Mouse (Mus musculus): ENCODE measurements around the gene Mrpl9.

Gene Mrpl9

DNA sequence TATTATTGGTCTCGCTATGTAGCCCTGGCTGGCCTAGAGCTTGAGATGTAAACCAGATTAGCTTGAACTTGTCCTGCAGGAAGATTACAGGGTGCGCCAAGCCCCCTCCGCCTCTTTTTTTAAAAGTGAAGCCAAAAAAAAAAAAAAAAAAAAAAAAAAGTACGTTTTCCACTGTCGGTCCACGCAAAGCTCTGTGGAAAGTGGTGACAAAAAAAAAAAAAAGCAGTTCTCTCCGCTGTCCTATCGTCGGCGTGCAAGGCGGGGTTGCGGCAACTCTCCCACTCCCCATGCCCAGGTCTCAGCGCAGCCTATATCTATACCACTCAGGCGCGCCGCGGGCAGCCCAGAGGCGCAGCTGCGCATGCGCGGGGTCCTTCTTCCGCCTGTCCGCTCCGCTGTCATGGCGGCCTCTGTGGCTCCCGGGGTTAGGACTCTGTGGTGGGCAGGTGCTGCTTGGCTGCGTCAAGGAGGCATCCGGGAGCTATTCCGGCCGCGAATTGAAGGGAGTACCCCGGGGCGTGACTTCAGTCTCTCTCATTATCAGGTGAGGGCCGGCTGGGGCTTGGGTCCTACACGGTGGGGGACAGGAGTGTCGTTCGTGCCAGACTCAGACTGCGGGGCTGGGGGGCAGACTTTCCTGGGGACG is at the start of gene Mrpl9:
TSS of gene Mrpl9 (plus strand) at position 368 of the 646 bp plus-strand sequence.
- peak; percentile 95 for DNase-seq (ENCODE audit: low read depth, low spot score)

DNA sequence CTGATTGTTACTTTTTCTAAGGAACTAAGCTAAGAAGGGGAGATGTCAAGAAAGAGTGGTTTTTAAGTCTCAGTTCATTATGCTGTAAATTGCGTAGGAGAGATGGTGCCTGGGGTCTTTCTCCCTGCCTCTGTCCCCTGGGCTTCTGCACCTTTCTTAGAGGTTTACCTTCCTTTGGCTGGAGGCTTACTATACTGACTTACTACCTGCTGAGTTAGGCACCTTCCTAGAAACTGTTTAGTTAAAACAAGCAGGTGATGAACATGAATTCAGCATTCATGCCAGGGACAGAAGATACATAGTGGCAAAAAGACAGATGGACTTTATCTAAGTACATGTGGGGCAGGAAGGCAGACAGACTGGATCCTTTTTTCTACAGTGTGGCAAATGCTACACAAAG is 46.8 kb upstream of the Mrpl9 start:
- DNase-seq (ENCODE audit: low read depth, low spot score): no peak

DNA sequence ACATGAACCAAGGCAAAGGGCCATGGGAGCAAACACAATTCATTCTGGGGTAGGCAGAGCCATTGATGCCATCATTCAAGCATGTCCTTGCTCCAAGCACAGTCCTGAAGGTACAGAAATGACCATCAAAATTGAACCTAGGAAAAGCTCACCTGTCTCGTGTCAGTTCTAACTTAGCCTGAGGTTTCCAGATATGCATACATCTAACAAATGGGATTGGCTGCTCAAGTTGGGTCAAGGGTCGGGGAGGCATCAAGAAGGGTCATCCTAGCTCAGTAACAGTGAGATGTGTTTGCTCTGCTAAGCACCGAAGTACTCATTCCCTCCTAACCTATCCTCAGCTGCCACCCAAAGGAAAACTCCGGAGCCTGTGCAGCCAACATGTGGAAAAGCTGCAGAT is 46.3 kb upstream of the Mrpl9 start:
- no peak for DNase-seq (ENCODE audit: low read depth, low spot score)

DNA sequence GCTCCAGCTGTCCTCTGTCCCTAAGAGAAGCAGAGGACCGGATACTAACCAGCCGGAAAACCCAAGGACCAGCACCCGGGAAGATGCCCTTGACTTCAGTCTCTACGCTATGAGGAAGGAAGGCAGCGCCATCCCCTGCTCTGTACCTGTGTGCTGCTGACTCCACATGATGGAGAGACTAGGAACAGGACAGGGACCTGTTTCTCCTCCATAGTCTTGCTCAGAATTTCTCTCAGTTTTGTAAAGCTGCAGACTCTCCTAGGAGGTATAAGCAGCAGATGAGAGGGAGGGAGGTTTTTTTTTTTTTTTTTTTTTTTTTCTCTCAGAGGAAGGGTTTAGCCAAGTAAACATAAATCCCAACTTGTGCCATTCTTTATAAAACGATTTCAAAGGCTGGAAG is 44.9 kb upstream of the Mrpl9 start, which contains the start of gene Lingo4:
TSS of gene Lingo4 (plus strand) at position 301 of the 400 bp plus-strand sequence.
- DNase-seq (ENCODE audit: low read depth, low spot score): no peak

DNA sequence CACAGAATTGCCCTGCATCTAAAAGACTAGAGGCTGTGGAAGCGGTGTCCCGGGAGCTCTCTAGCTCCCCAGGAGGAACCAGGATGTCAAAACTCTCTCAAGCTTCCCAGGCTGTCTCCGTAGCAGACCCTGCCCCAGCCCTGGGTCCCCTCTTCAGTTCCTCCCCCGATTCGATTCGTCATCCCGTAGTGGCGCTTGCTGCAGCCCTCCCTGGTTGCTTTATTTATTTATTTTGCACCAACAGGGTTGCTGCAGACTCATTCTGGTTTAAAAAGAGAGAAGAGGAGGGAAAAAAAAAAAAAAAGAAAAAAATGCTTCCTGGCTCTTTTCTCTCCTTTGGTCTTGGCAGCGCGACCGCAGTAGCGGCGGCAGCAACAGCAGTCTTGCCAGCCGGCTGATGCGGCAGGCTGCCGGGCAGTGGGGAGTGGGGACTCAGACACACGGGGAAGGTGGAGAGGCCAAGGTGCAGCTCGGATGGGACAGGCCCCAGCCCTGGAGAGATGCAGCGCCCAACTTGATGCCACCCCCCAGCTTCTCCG is 44.1 kb upstream of the Mrpl9 start:
- no peak for DNase-seq (ENCODE audit: low read depth, low spot score)

DNA sequence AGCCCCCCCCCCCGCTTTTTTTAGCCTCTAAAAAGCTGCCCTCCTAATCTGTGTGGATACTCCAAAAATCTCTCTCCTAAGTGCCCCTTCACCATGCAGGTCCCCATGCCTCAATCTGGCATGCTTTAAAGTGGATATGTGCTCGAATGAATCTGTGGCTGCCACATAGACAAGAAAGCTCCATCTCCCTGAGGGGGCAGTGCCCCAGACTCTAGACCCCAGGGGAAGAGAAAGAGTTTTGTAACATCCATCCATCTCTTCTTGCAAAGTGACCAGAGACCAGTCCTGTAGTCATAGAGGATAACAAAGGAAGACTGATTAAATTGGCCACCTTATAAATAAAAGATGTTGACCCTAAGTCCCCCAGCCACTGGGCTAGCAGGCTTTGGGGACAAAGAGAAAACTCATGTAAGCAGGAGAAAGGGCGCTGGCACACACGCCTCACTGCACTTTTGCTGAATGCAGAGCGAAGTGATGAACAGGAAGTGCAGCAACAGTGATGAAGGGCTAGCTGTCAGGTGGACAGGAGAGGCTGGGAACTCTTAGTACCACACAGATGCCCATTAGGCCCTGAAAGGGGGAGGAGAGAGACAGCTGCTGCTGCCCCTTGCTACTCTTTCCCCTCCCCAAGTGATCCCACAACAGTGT is 43.3 kb upstream of the Mrpl9 start:
- no peak for DNase-seq (ENCODE audit: low read depth, low spot score)

DNA sequence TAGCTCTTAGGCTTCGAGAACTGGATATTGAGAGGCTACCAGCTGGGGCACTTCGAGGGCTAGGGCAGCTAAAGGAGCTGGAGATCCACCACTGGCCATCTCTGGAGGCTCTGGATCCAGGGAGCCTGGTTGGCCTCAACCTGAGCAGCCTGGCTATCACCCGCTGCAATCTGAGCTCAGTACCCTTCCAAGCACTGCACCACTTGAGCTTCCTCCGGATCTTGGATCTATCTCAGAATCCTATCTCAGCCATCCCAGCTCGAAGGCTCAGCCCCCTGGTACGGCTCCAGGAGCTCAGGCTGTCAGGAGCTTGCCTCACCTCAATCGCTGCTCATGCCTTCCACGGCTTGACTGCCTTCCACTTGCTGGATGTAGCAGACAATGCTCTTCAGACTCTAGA is 40.7 kb upstream of the Mrpl9 start:
- no peak for DNase-seq (ENCODE audit: low read depth, low spot score)

DNA sequence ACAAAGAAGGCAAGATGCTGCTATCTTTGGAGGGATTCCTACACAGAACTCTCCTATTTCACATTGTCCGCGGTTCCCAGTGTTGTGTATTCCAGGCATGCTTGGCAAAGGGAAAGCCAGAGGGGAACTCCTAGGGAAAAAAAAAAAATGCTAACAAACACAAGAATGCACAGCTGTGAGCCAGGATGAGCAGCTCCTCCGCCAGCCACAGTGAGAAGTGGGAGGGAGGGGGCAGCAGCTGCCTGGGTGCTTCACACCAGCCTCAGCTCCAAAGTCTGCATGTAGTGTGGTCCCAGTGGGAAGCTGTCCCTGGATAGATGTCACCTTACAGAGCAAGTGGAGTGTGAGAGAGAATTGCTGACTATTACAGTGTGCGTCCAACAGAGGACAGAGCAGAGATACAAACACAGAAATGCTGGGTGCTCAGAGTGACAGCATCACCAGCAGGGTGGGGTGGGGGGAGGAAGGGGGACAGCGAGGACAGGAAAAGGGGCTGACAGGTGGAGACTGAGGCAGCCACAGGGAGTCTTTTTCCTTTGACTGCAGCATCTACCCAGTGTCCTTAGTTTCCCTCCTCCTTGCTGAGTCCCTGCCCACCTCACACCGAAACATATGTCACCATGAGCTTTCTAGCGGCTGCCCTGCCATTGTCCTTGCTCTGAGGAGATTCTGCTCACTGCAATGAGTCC is 38.6 kb upstream of the Mrpl9 start:
- no peak for DNase-seq (ENCODE audit: low read depth, low spot score)

DNA sequence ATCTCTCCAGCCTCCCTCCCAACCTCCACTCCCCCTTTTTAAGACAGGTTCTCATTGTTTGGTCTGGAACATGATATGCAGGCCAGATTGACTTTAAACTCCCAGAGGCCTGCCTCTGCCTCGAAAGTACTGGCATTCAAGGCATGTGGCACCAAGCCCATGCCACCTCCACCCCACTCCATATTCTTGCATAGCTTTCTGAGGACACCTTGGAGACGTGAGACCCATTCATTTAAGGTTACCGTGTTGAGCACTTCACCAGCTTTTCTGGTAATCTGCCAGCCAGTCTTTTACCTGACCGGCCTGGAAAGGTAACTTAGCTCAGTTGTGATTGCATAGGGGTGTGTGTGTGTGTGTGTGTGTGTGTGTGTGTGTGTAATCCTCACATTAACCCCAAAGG is 37.6 kb upstream of the Mrpl9 start:
- DNase-seq (ENCODE audit: low read depth, low spot score): no peak

DNA sequence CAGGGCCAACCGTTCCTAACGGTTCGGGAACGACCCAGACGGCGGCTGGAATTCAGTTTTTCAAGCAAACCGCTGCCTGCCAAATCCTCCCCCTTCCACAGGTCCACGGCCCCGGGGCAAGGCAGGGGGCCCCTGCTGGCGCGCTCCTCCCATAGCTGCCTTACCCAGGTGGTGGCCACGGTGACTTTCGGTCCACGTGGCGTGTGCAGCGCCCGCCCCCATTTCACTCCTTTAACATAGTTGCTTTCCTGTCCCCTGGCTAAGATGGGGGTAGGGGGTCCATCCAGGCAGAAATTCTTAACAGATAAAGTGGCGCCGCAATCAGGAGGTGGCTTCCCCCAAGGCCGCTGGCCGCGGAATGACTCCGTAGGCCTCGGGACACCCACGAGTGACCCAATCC is 30.6 kb upstream of the Mrpl9 start:
- DNase-seq (ENCODE audit: low read depth, low spot score): no peak

DNA sequence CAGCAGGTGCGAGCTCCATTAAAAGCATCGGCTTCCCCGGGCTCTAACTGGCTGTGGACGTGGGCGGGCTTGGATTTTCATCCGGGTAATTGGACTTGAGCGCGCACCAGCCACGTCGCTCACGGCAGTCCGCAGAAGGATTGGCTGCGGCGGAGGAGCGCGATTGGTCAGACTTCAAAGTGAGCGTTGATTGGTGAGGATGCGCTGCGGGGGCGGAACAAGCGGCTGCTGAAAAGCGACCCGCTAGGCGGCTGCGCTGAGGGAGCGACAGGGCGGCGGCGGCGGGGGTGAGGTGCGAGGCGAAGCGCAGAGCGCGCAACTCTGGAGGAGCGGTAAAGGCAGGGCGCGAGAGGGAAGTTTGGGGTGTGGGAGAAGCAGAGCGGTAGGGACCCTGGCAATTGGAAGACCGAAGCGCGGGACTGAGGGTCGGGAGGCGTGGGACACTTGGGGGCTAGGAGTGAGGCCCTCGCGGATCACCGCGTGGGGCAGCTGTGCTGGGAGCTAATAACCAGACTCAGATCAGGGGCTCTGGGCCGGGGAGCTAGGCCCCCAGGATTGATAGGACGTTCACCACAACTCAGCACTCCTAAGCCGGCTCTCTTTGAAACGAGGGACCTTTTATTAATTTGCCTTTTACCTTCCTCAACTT is 30.0 kb upstream of the Mrpl9 start, which contains the start of gene Tdrkh:
TSS of gene Tdrkh (plus strand) at position 243 of the 649 bp plus-strand sequence.
- DNase-seq (ENCODE audit: low read depth, low spot score): peak; percentile 96

DNA sequence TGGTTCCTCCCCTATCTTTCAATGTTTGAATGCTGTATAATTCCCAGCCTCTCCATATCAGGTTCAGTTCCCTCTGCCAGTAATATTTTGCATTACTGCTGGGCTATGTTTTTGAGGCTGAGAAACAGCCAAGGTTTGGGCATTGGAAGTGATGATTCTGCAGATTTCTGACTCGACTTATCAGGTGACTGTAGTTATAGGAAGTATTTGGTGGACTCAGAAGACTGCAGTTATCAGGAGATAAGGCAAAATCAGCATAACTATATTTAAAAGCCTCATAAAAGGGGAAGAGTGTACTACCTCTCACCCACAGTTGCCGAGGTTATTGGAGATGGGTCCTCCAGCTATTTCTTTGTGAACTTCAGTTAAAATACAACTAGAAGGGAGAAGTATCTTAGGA is 12.1 kb upstream of the Mrpl9 start:
- no peak for DNase-seq (ENCODE audit: low read depth, low spot score)

DNA sequence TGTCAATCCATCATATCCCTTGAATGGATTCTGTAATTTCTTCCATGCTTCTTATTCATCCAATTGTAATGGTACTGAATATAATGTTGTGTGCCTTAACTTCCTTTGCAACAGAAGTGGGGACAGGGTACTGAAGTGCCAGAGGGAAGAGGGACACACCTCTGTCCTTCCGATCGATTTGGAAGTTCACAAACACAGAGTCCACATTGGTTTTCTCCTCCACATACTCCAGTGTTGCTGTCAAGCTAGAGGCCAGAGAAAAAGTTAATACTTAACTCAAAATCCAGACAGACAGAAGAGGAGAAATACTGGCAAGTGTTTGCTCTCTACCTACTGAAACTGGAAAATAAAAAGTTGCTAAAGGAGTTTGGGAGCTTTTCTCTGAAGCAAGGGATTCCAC is 8.8 kb upstream of the Mrpl9 start:
- no peak for DNase-seq (ENCODE audit: low read depth, low spot score)

DNA sequence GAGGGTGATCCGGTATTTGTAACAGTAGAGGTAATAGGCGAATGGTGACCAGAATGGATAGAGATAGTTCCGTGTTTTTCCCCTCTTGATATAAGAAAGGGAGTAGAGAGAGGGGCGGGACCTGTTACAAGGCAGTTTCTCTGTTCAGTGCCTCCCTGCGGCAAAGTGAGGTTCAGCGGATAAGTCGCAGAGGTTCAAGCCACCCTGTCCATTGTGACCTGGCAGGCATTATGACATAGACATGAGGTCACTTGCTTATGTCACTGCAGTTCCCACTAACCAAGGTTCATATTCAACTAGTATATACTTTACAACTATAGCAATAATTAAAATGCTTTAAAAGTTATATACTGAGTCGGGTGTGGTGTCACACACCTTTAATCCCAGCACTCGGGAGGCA is 6.7 kb upstream of the Mrpl9 start:
- no peak for DNase-seq (ENCODE audit: low read depth, low spot score)

DNA sequence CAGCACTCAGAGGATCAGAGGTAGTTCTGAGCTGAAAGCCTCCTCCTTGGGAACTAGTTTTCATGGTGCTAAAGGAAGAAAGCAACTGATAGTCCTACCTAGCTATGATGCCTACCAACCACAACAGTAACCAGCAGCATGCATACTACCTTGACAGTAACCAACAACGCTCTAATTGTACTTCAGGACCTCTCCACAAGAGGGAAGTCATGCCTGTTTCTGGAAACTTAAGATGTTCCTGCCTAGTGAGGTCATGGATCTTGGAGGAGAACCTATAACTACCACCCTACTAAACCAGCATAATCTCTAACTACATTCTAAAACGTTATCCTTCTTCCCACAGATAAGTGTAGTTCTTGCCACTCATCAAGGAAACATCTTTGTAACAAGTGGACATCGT is 1.9 kb upstream of the Mrpl9 start:
- DNase-seq (ENCODE audit: low read depth, low spot score): peak; percentile 52

DNA sequence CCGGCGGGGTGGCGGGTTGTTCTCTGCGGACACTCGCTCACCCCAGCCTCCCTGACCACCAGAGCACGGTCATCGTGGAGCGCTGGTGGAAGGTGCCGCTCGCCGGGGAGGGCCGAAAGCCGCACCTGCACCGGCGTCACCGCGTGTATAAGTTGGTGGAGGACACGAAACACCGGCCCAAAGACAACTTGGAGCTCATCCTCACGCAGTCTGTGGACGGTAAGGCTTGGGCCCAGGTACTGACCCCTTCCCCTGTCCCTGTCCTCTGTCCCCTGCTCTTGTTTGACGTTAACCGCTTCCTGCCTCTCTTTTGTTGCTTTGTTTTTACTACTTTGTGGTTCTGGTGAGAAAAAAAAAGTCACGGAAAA is 463 bp downstream of the Mrpl9 start, which contains the start of gene Oaz3:
TSS of gene Oaz3 (minus strand) at position 319 of the 368 bp plus-strand sequence.
- no peak for DNase-seq (ENCODE audit: low read depth, low spot score)

DNA sequence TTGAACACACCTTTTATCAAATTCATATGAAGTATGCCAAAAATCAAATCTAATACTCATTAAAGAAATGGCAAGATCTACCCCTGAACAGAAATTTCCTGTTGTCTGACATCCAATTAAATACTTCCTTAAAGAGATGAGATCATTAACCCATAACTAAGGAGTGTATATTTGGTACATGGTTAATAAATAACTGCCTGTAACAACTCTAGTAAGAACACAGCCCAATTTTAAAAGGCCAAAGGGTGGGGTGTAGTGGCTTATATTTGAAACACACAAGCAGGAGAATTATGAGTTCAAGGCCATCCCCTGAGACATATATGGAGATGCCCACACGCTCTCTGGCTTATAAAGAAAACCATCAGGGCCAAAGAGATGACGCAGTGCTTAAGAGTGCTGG is 6.3 kb downstream of the Mrpl9 start:
- DNase-seq (ENCODE audit: low read depth, low spot score): no peak

DNA sequence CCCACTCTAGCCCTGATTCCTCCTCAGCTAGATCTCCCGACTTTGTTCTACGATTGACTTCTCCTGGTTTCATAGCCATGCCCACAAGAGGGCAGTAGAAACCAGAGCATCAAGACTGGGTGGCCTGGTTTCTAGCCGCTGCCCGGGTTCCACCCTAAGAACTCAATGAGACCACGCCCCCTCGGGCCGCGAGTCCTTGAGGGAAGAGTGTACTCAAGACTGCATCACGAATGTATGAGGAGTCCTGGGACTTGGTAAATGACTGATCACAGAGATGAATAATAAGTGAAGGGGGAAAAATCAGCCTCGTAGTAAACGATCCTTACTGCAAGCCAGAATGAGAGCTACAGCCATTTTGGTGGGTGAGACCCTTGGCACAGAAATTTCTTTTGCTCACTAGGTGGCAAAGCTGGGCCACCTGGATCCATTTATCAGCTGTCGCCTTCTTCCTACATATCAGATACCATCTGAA is 13.4 kb downstream of the Mrpl9 start:
- peak; percentile 94 for DNase-seq (ENCODE audit: low read depth, low spot score)

DNA sequence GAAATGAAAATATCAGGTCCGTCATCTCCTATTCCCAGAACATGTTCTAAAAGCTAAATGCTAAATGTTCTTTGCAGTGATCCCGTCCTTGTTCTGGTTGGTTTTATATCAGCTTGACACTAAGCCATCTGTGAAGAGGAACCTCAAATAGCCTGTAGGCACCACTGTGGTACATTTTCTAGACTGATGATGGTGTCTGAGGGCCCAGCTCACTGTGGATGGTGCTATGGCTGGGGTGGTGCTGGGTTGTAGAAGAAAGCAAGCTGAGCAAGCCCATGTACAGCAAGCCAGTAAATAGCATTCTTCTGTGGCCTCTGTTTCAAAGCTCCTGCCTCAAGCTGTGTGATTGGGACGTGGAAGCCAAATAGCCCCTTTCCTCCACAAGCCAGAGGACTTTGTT is 13.9 kb downstream of the Mrpl9 start:
- DNase-seq (ENCODE audit: low read depth, low spot score): no peak

DNA sequence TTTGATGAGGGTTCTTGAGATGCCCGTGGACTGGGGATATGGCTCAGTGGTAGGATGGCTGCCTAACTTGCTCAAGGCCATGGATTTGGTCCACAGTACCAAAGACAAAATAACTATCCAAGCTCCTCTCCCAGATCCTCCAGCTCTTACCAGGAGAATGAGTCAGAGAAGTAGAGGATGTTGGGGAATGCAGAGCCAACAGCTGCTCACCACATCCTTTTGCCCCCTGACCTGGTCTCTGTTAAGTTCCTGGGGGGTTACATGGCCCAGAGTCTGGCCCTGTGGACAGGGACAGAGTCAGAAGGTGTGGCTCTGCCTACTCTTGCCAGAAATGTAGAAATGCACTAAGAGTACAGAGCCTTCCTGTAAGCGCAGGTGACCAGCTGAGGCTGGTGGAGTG is 16.7 kb downstream of the Mrpl9 start:
- DNase-seq (ENCODE audit: low read depth, low spot score): no peak

DNA sequence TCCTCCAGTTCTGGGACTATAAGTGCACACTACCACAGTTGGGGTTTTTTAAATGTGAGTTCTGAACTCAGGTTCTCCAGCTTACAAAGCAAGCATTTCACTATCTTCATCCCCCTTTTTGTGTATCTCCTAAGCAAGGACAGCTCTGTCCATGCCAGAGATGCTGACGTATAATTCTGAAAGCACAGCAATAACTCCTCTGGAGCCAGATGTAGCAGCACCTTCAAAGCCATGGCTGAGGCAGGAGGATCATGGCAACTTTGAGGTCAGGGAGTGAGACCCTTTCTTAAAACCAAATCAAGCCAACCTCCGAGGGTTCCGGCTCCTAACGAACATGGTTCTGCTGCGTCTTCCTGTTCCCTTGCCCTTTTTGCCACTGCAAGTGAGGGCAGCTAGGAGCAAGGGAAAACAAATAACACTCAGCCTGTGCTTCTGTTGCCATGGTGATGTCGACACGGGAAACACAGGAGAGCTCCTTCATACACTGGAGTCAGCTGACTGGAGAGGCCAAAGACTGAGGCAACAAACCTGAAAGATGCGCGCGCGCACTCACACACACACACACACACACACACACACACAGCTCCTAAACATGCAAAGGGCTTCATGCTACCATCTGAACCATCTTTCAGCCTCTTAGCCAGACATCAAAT is 20.9 kb downstream of the Mrpl9 start:
- peak; percentile 83 for DNase-seq (ENCODE audit: low read depth, low spot score)
